Mouse (Mus musculus) MEL (cell line): ENCODE data around the gene Phospho1. TPM values are rescaled to one million over a fixed set of nuclear protein-coding genes. Genes with fewer than 3 reads are reported as not detected.

Experiments
- DNase-seq: peaks from one replicate; pipeline ENCODE4 v3.0.0; 2011; ENCODE audit warnings: low read depth, low spot score
- H3K27ac ChIP-seq: 2 replicates; pipeline ENCODE4 v1.5.1; 2012; ENCODE audit warnings: low read depth, mild to moderate bottlenecking, control low read depth, low read length, moderate library complexity; ENCODE audit not compliant: control insufficient read depth
- H3K27me3 ChIP-seq, 2 experiments: fragments of 150-350 bp in 1 of 2; sonication (generic) in 1 of 2; 2 replicates each; pipeline ENCODE4 v1.6.1; 2012; ENCODE audit warnings: low read length in 2 of 2, mild to moderate bottlenecking in 2 of 2, improper control_type of control experiment in 1 of 2, moderate library complexity in 1 of 2; ENCODE audit not compliant: insufficient read depth in 2 of 2, control insufficient read depth in 1 of 2
- H3K36me3 ChIP-seq, 2 experiments: 2 replicates each; pipeline ENCODE4 v1.6.1; 2012 to 2014; ENCODE audit warnings: low read length in 2 of 2, improper control_type of control experiment in 1 of 2, inconsistent platforms in 1 of 2, mild to moderate bottlenecking in 1 of 2; ENCODE audit not compliant: insufficient read depth in 2 of 2, control insufficient read depth in 1 of 2
- H3K4me1 ChIP-seq, 2 experiments: fragments of 150-350 bp in 1 of 2; sonication (generic) in 1 of 2; 2 replicates each; pipeline ENCODE4 v1.6.1; 2012; ENCODE audit warnings: low read length in 2 of 2, improper control_type of control experiment in 1 of 2, mild to moderate bottlenecking in 1 of 2; ENCODE audit not compliant: insufficient read depth in 2 of 2, control insufficient read depth in 1 of 2
- H3K4me3 ChIP-seq, 2 experiments: fragments of 150-350 bp in 1 of 2; sonication (generic) in 1 of 2; 2 replicates each; pipeline ENCODE4 v1.5.1; 2012; ENCODE audit warnings: low read depth in 2 of 2, low read length in 2 of 2, mild to moderate bottlenecking in 2 of 2, moderate library complexity in 2 of 2, control low read depth in 1 of 2, improper control_type of control experiment in 1 of 2; ENCODE audit not compliant: control insufficient read depth in 1 of 2, insufficient read depth in 1 of 2
- H3K79me2 ChIP-seq: 2 replicates; pipeline ENCODE4 v1.6.1; 2012; ENCODE audit warnings: mild to moderate bottlenecking, low read length, moderate library complexity; ENCODE audit not compliant: control insufficient read depth, poor library complexity, insufficient read depth
- H3K9ac ChIP-seq: 2 replicates; pipeline ENCODE4 v1.6.1; 2012; ENCODE audit warnings: low read depth, mild to moderate bottlenecking, control low read depth, low read length, moderate library complexity; ENCODE audit not compliant: control insufficient read depth, poor library complexity, severe bottlenecking
- H3K9me3 ChIP-seq: fragments of 150-350 bp; sonication (generic); replicated peaks from 2 replicates; pipeline ENCODE4 v1.6.1; 2012; ENCODE audit warnings: mild to moderate bottlenecking, low read length, improper control_type of control experiment, moderate library complexity; ENCODE audit not compliant: insufficient read depth
- CHD1 ChIP-seq: IDR thresholded peaks from 2 replicates; pipeline ENCODE4 v1.6.1; 2012; ENCODE audit warnings: low read depth, mild to moderate bottlenecking, inconsistent platforms, low read length, improper control_type of control experiment
- CHD2 ChIP-seq: IDR thresholded peaks from 2 replicates; pipeline ENCODE4 v1.6.1; 2011; ENCODE audit warnings: low read length, improper control_type of control experiment
- CTCF ChIP-seq, 3 experiments: IDR thresholded peaks in 2 of 3; conservative IDR thresholded peaks in 1 of 3; 2 replicates each; pipeline ENCODE4 v1.5.1; 2011 to 2012; ENCODE audit warnings: low read length in 3 of 3, low read depth in 2 of 3, mild to moderate bottlenecking in 2 of 3, improper control_type of control experiment in 1 of 3, inconsistent platforms in 1 of 3, mixed read lengths in 1 of 3, moderate library complexity in 1 of 3; ENCODE audit not compliant: control insufficient read depth in 1 of 3, insufficient read depth in 1 of 3, poor library complexity in 1 of 3, severe bottlenecking in 1 of 3
- ELF1 ChIP-seq: IDR thresholded peaks from 2 replicates; pipeline ENCODE4 v1.6.1; 2014; ENCODE audit warnings: low read depth, mild to moderate bottlenecking, inconsistent platforms, low read length, improper control_type of control experiment, moderate library complexity
- EP300 ChIP-seq, 2 experiments: IDR thresholded peaks; 2 replicates each; pipeline ENCODE4 v1.6.1; 2011; ENCODE audit warnings: improper control_type of control experiment in 2 of 2, low read length in 2 of 2, low read depth in 1 of 2, mild to moderate bottlenecking in 1 of 2
- ETS1 ChIP-seq: IDR thresholded peaks from 2 replicates; pipeline ENCODE4 v1.6.1; 2012; ENCODE audit warnings: low read depth, mild to moderate bottlenecking, inconsistent platforms, low read length, improper control_type of control experiment, moderate library complexity
- GABPA ChIP-seq: IDR thresholded peaks from 2 replicates; pipeline ENCODE4 v1.6.1; 2012; ENCODE audit warnings: low read depth, mild to moderate bottlenecking, inconsistent platforms, low read length, improper control_type of control experiment, moderate library complexity
- GATA1 ChIP-seq: IDR thresholded peaks from 2 replicates; pipeline ENCODE4 v1.6.1; 2011; ENCODE audit warnings: low read depth, low read length, improper control_type of control experiment
- HCFC1 ChIP-seq: IDR thresholded peaks from 2 replicates; pipeline ENCODE4 v1.6.1; 2012; ENCODE audit warnings: low read depth, mild to moderate bottlenecking, inconsistent platforms, low read length, improper control_type of control experiment, moderate library complexity
- JUND ChIP-seq: IDR thresholded peaks from 2 replicates; pipeline ENCODE4 v1.6.1; 2011; ENCODE audit warnings: low read depth, mild to moderate bottlenecking, improper control_type of control experiment, low read length
- KAT2A ChIP-seq: conservative IDR thresholded peaks from 2 replicates; pipeline ENCODE4 v1.6.1; 2012; ENCODE audit warnings: low read depth, low read length, improper control_type of control experiment, inconsistent platforms
- MAFK ChIP-seq: IDR thresholded peaks from 2 replicates; pipeline ENCODE4 v1.6.1; 2011; ENCODE audit warnings: low read depth, mild to moderate bottlenecking, low read length, improper control_type of control experiment, borderline replicate concordance
- MAX ChIP-seq: IDR thresholded peaks from 2 replicates; pipeline ENCODE4 v1.6.1; 2011; ENCODE audit warnings: low read length, improper control_type of control experiment
- MAZ ChIP-seq: IDR thresholded peaks from 2 replicates; pipeline ENCODE4 v1.6.1; 2012; ENCODE audit warnings: low read depth, mild to moderate bottlenecking, inconsistent platforms, low read length, improper control_type of control experiment
- MEF2A ChIP-seq: IDR thresholded peaks from 2 replicates; pipeline ENCODE4 v1.6.1; 2014; ENCODE audit warnings: low read depth, mild to moderate bottlenecking, inconsistent platforms, low read length, improper control_type of control experiment; ENCODE audit not compliant: poor library complexity, insufficient replicate concordance, severe bottlenecking; ENCODE audit errors: extremely low read depth
- MXI1 ChIP-seq: IDR thresholded peaks from 2 replicates; pipeline ENCODE4 v1.6.1; 2011; ENCODE audit warnings: mild to moderate bottlenecking, low read depth, low read length, improper control_type of control experiment
- MYB ChIP-seq: IDR thresholded peaks from 2 replicates; pipeline ENCODE4 v1.6.1; 2011; ENCODE audit warnings: mild to moderate bottlenecking, low read depth, low read length, improper control_type of control experiment
- MYC ChIP-seq: IDR thresholded peaks from 2 replicates; pipeline ENCODE4 v1.6.1; 2011; ENCODE audit warnings: low read depth, mild to moderate bottlenecking, low read length, improper control_type of control experiment, moderate library complexity
- NELFE ChIP-seq: IDR thresholded peaks from 2 replicates; pipeline ENCODE4 v1.6.1; 2011; ENCODE audit warnings: low read depth, low read length, improper control_type of control experiment
- NRF1 ChIP-seq: IDR thresholded peaks from 2 replicates; pipeline ENCODE4 v1.6.1; 2014; ENCODE audit warnings: low read depth, mild to moderate bottlenecking, inconsistent platforms, low read length, improper control_type of control experiment, moderate library complexity; ENCODE audit not compliant: poor library complexity, insufficient read depth, severe bottlenecking
- POLR2A ChIP-seq, 2 experiments: IDR thresholded peaks; 2 replicates each; pipeline ENCODE4 v1.6.1; 2011 to 2012; ENCODE audit warnings: low read length in 2 of 2, mild to moderate bottlenecking in 2 of 2, control low read depth in 1 of 2, improper control_type of control experiment in 1 of 2, low read depth in 1 of 2, moderate library complexity in 1 of 2; ENCODE audit not compliant: control insufficient read depth in 1 of 2, insufficient read depth in 1 of 2, poor library complexity in 1 of 2
- POLR2AphosphoS2 ChIP-seq: IDR thresholded peaks from 2 replicates; pipeline ENCODE4 v1.6.1; 2011; ENCODE audit warnings: low read length, improper control_type of control experiment
- POLR2AphosphoS5 ChIP-seq: IDR thresholded peaks from 2 replicates; pipeline ENCODE4 v1.6.1; 2012; ENCODE audit warnings: low read depth, borderline replicate concordance, mild to moderate bottlenecking, inconsistent platforms, low read length, moderate library complexity, mixed read lengths
- RAD21 ChIP-seq: IDR thresholded peaks from 2 replicates; pipeline ENCODE4 v1.6.1; 2011; ENCODE audit warnings: mild to moderate bottlenecking, low read depth, low read length, improper control_type of control experiment
- SIN3A ChIP-seq: IDR thresholded peaks from 2 replicates; pipeline ENCODE4 v1.6.1; 2012; ENCODE audit warnings: low read length, improper control_type of control experiment, inconsistent platforms
- SMC3 ChIP-seq: IDR thresholded peaks from 2 replicates; pipeline ENCODE4 v1.6.1; 2011; ENCODE audit warnings: low read depth, low read length, improper control_type of control experiment
- TAL1 ChIP-seq: IDR thresholded peaks from 2 replicates; pipeline ENCODE4 v1.6.1; 2012; ENCODE audit warnings: mild to moderate bottlenecking, inconsistent platforms, low read length, moderate library complexity, mixed read lengths
- TBP ChIP-seq: IDR thresholded peaks from 2 replicates; pipeline ENCODE4 v1.8.0; 2011; ENCODE audit warnings: low read depth, low read length, improper control_type of control experiment
- TCF12 ChIP-seq: IDR thresholded peaks from 2 replicates; pipeline ENCODE4 v1.6.1; 2014; ENCODE audit warnings: low read depth, mild to moderate bottlenecking, inconsistent platforms, low read length, improper control_type of control experiment, moderate library complexity
- UBTF ChIP-seq: IDR thresholded peaks from 2 replicates; pipeline ENCODE4 v1.6.1; 2012; ENCODE audit warnings: low read depth, mild to moderate bottlenecking, inconsistent platforms, low read length, improper control_type of control experiment, moderate library complexity, borderline replicate concordance; ENCODE audit not compliant: insufficient read depth
- USF1 ChIP-seq: IDR thresholded peaks from 2 replicates; pipeline ENCODE4 v1.6.1; 2014; ENCODE audit warnings: low read depth, mild to moderate bottlenecking, inconsistent platforms, low read length, improper control_type of control experiment, moderate library complexity
- USF2 ChIP-seq, 2 experiments: IDR thresholded peaks; 2 replicates each; pipeline ENCODE4 v1.6.1; 2011 to 2012; ENCODE audit warnings: improper control_type of control experiment in 2 of 2, low read length in 2 of 2, borderline replicate concordance in 1 of 2, inconsistent platforms in 1 of 2, low read depth in 1 of 2, mild to moderate bottlenecking in 1 of 2; ENCODE audit not compliant: insufficient read depth in 1 of 2
- ZC3H11A ChIP-seq: IDR thresholded peaks from 2 replicates; pipeline ENCODE4 v1.6.1; 2012; ENCODE audit warnings: low read depth, mild to moderate bottlenecking, inconsistent platforms, low read length, improper control_type of control experiment
- ZKSCAN1 ChIP-seq: IDR thresholded peaks from 2 replicates; pipeline ENCODE4 v1.6.1; 2012; ENCODE audit warnings: low read depth, mild to moderate bottlenecking, inconsistent platforms, low read length, improper control_type of control experiment, moderate library complexity
- ZMIZ1 ChIP-seq: IDR thresholded peaks from 2 replicates; pipeline ENCODE4 v1.6.1; 2012; ENCODE audit warnings: low read depth, mild to moderate bottlenecking, inconsistent platforms, low read length, improper control_type of control experiment, moderate library complexity
- ZNF384 ChIP-seq: IDR thresholded peaks from 2 replicates; pipeline ENCODE4 v1.6.1; 2012; ENCODE audit warnings: low read depth, mild to moderate bottlenecking, inconsistent platforms, low read length, improper control_type of control experiment
- polyA plus RNA-seq, 2 experiments: library from polyadenylated mRNA; stranded (reverse) in 1 of 2; unstranded in 1 of 2; fragments of >175 nt in 1 of 2; fragments of >200 nt in 1 of 2; gene quantifications; 2 replicates each; pipeline versions ENCODE4 v1.2.1 to v1.2.4; 2012; ENCODE audit warnings: low replicate concordance in 2 of 2, low read depth in 1 of 2; ENCODE audit not compliant: insufficient read length in 2 of 2, insufficient read depth in 1 of 2, missing spikeins in 1 of 2
- total RNA-seq: library from RNA; depleted of rRNA; stranded (reverse); fragments of 300-350 nt; gene quantifications from 2 replicates; pipeline ENCODE4 v1.2.3, GENCODE M21; 2012

The Phospho1 gene
- total and polyA plus RNA-seq, 3 experiments, result 15.4 to 76.0 TPM; not detected in 1

DNA sequence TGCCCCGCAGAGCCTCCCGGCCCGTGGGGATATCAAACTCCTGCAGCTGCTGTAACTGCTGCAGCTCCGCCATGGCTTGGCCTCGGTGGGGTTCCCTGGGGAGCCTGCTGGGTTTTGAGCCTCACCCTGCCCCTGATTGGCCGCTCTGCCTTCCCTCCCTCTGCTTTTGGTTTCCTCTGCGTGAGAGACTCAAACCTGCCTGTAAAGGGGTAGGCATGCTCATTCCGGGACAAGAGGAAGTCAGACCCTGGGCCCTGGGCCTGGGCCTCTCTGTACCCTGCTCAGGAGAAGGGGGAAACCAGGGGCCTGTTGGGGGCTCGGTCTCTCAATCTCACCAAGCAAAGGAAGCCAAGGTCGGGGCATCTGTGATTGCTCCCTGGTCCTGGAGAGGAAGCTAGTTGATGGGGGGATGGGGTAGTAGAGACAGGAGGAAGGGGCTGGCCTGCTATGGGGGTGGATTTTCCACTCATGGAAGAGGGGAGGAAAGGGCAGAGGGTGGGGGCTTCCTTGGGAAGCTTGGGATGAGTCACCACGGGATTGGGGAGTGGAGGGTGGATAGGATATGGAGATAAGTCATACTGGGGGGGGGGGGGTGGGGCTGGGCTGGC is 17.9 kb downstream of the Phospho1 start, which contains the start of gene Abi3:
Gene Abi3, minus strand, starts transcription at position 403 of the 608 bp plus-strand sequence.
- peak within 1 kb of the TSS; percentile 52 for H3K9ac ChIP-seq
- peaks cover 10 to 44% of the 10 kb centered on the region in 2 experiments for H3K4me1 ChIP-seq
- H3K36me3 ChIP-seq, result peaks cover 0 to 16% of the 10 kb centered on the region in 2 experiments; a peak in 2 of 4 replicates
- H3K27me3 ChIP-seq, result no peaks in the 10 kb centered on the region
- H3K27ac ChIP-seq, result peak within 1 kb of the TSS; percentile 27
- no peaks in the 10 kb centered on the region; the same call in 1 of the 2 replicates for H3K79me2 ChIP-seq
- H3K4me3 ChIP-seq, result peak within 1 kb of the TSS; percentile 30 to 31
- DNase-seq, result peak; percentile 90
- no peaks in the 10 kb centered on the region for H3K9me3 ChIP-seq
- TF ChIP-seq ZC3H11A (no peak), MYB (no peak), POLR2AphosphoS5 (no peak), CHD1 (no peak), CTCF (IDR thresholded peaks at IDR 0.05 in 2 of 3, conservative IDR thresholded peaks at IDR 0.05 in 1 of 3; ENCODE audit: control insufficient read depth in 1 of 3, insufficient read depth in 1 of 3, low read depth in 2 of 3, low read length in 3 of 3, poor library complexity in 1 of 3, severe bottlenecking in 1 of 3) (no peak), NRF1 (no peak), CHD2 (no peak), RAD21 (no peak), GATA1 (0 out of 2 replicates have a peak, but pooled peaks have one; percentile 1), ZNF384 (no peak), JUND (no peak), TAL1 (peak; percentile 70), GABPA (no peak), TBP (peak; percentile 55; the same call in 1 of the 2 replicates), UBTF (no peak), NELFE (0 out of 2 replicates have a peak, but pooled peaks have one; percentile 28), ZKSCAN1 (no peak), MAX (no peak), HCFC1 (0 out of 2 replicates have a peak, but pooled peaks have one; percentile 23), ZMIZ1 (no peak), KAT2A (no peak), ETS1 (peak; percentile 38; the same call in 1 of the 2 replicates), TCF12 (peak; percentile 64), USF1 (no peak), MXI1 (no peak; the same call in 1 of the 2 replicates), MEF2A (no peak), SMC3 (no peak), POLR2A (IDR thresholded peaks at IDR 0.05; ENCODE audit: control insufficient read depth in 1 of 2, insufficient read depth in 1 of 2, low read depth in 1 of 2, low read length in 2 of 2, poor library complexity in 1 of 2) (peak in 1 of 2 experiments; percentile 60; a peak in 1 of 4 replicates), MAZ (peak; percentile 54; the same call in 1 of the 2 replicates), MAFK (no peak), EP300 (IDR thresholded peaks at IDR 0.05; ENCODE audit: low read depth in 1 of 2, low read length in 2 of 2) (peak in 1 of 2 experiments; percentile 48; a peak in 1 of 4 replicates), ELF1 (no peak), MYC (no peak), SIN3A (no peak), POLR2AphosphoS2 (no peak), USF2 (IDR thresholded peaks at IDR 0.05; ENCODE audit: borderline replicate concordance in 1 of 2, insufficient read depth in 1 of 2, low read depth in 1 of 2, low read length in 2 of 2) (no peak)
